Mouse (Mus musculus) liver, embryonic 11.5 days (tissue): ENCODE measurements around the gene Mtus2. TPM values are rescaled to one million over a fixed set of nuclear protein-coding genes. Genes with fewer than 3 reads are reported as not detected.

Source experiments
- polyA plus RNA-seq: library from polyadenylated mRNA; unstranded; fragments of >200 nt; fragmentation: Nextera tagmentation; extraction: Ambion mirVana; gene quantifications from 2 replicates; pipeline ENCODE4 v1.2.1, GENCODE M21; 2014

The Mtus2 gene
- polyA plus RNA-seq, 1 experiment from 2014 or later, result 3.9 TPM

Other genes with a start within 250 kb of the Mtus2 start
- 11.2 and 11.5 TPM in 2 replicates for gene Flt1, start 231.3 kb upstream of the Mtus2 start, polyA plus RNA-seq
- 430 and 458 TPM in 2 replicates for gene Pomp, start 96.9 kb upstream of the Mtus2 start, polyA plus RNA-seq
- gene Slc46a3, start 62.5 kb upstream of the Mtus2 start, polyA plus RNA-seq, result 13.9 and 14.1 TPM in 2 replicates